Mouse (Mus musculus) hindbrain, embryonic 10.5 days (tissue): ENCODE measurements around the gene Rwdd1. TPM values are rescaled to one million over a fixed set of nuclear protein-coding genes. Genes with fewer than 3 reads are reported as not detected.
"Not testable (repeated sequence)": the region's sequence is repeated elsewhere in the genome, so short reads cannot be mapped to it uniquely, and the experiment has no call there.

ENCODE experiments used
- DNase-seq: peaks from one replicate; pipeline ENCODE4 v3.0.0-alpha.2; 2017; ENCODE audit warnings: low spot score
- H3K27ac ChIP-seq: fragments of 300-500 bp; sonication (generic); 2 replicates; pipeline ENCODE4 v1.5.1; 2016; ENCODE audit warnings: mild to moderate bottlenecking, moderate library complexity
- H3K27me3 ChIP-seq: fragments of 300-500 bp; sonication (generic); 2 replicates; pipeline ENCODE4 v1.6.1; 2016; ENCODE audit warnings: mild to moderate bottlenecking; ENCODE audit not compliant: poor library complexity, insufficient read depth, severe bottlenecking
- H3K36me3 ChIP-seq: fragments of 300-500 bp; sonication (generic); 2 replicates; pipeline ENCODE4 v1.6.1; 2016; ENCODE audit warnings: mild to moderate bottlenecking, moderate library complexity
- H3K4me1 ChIP-seq: fragments of 300-500 bp; sonication (generic); replicated peaks from 2 replicates; pipeline ENCODE4 v1.6.1; 2016; ENCODE audit warnings: mild to moderate bottlenecking
- H3K4me3 ChIP-seq: fragments of 300-500 bp; sonication (generic); 2 replicates; pipeline ENCODE4 v1.5.1; 2016; ENCODE audit warnings: mild to moderate bottlenecking, moderate library complexity
- H3K9me3 ChIP-seq: fragments of 300-500 bp; sonication (generic); 2 replicates; pipeline ENCODE4 v1.6.1; 2016; ENCODE audit warnings: mild to moderate bottlenecking, moderate library complexity
- whole genome bisulfite sequencing: fragments of 180-500 bp; shearing (Covaris S2); methylation state at CpG from one replicate; pipeline ENCODE4 v1.1.7; 2016; 5-methylcytosine and 5-hydroxymethylcytosine counted together
- polyA plus RNA-seq: library from polyadenylated mRNA; unstranded; fragments of >200 nt; fragmentation: Nextera tagmentation; extraction: Ambion mirVana; gene quantifications from 2 replicates; pipeline ENCODE4 v1.2.1, GENCODE M21; 2016

Rwdd1 gene
- polyA plus RNA-seq, 1 experiment from 2014 or later, result 126 TPM

GRCm38 (mm10) chr10:33996686-33997085 is 22.7 kb downstream of the Rwdd1 start:
- H3K4me1 ChIP-seq, H3K9me3 ChIP-seq, DNase-seq, H3K4me3 ChIP-seq, H3K27me3 ChIP-seq, H3K27ac ChIP-seq: not testable (repeated sequence)
- 90% methylated on average over 6 of the region's 8 CpGs for WGBS
- peaks cover 98% of the 10 kb centered on the region for H3K36me3 ChIP-seq

GRCm38 (mm10) chr10:33986771-33987170 is 32.7 kb downstream of the Rwdd1 start:
- no peak overlapping the region for H3K4me3 ChIP-seq
- no peak overlapping the region for H3K27ac ChIP-seq
- 24% methylated on average over 4 of the region's 4 CpGs for WGBS
- H3K27me3 ChIP-seq, result no peaks in the 10 kb centered on the region
- no peaks in the 10 kb centered on the region for H3K9me3 ChIP-seq
- H3K4me1 ChIP-seq, result no peaks in the 10 kb centered on the region
- peaks cover 12% of the 10 kb centered on the region for H3K36me3 ChIP-seq
- peak; percentile 55 for DNase-seq

GRCm38 (mm10) chr10:33974781-33975494 is 44.5 kb downstream of the Rwdd1 start:
- H3K4me3 ChIP-seq, result no peak overlapping the region
- H3K36me3 ChIP-seq, result peaks cover 5% of the 10 kb centered on the region; the same call in 1 of the 2 replicates
- H3K27me3 ChIP-seq, result no peaks in the 10 kb centered on the region
- H3K27ac ChIP-seq, result no peak overlapping the region
- 93% methylated on average over 7 of the region's 7 CpGs for WGBS
- H3K4me1 ChIP-seq, result no peaks in the 10 kb centered on the region
- DNase-seq, result no peak
- peaks cover 7% of the 10 kb centered on the region for H3K9me3 ChIP-seq

- WGBS, result 73% methylated on average over 3 of the region's 3 CpGs
- Histone ChIP-seq H3K27me3 (no peaks in the 10 kb centered on the region), H3K9me3 (no peaks in the 10 kb centered on the region), H3K36me3 (peaks cover 15% of the 10 kb centered on the region), H3K4me3 (no peak overlapping the region), H3K27ac (no peak overlapping the region), H3K4me1 (peaks cover 13% of the 10 kb centered on the region)
- DNase-seq, result no peak
Measured at GRCm38 (mm10) chr10:33952509-33952908, 66.9 kb downstream of the Rwdd1 start.

- Histone ChIP-seq H3K9me3 (no peaks in the 10 kb centered on the region), H3K4me1 (peaks cover 13% of the 10 kb centered on the region), H3K27me3 (no peaks in the 10 kb centered on the region), H3K4me3 (peak within 1 kb of the TSS; percentile 87), H3K36me3 (peaks cover 23% of the 10 kb centered on the region), H3K27ac (peak within 1 kb of the TSS; percentile 97)
- WGBS, result 5% methylated on average over 42 of the region's 42 CpGs
- peak; percentile 85 for DNase-seq
Measured at GRCm38 (mm10) chr10:33950803-33951583, 68.4 kb downstream of the Rwdd1 start, which contains the start of gene Zup1. Gene Zup1 (minus strand): TSS chr10:33951269.

Other genes with a start within 250 kb of the Rwdd1 start
- not detected in 2 replicates for gene Sult3a2, start 232.9 kb downstream of the Rwdd1 start, polyA plus RNA-seq
- gene Sult3a1, start 161.9 kb downstream of the Rwdd1 start, polyA plus RNA-seq, result not detected in 2 replicates
- 0.19 and 0.98 TPM in 2 replicates for gene Rsph4a, start 114.5 kb downstream of the Rwdd1 start, polyA plus RNA-seq
- gene Zup1, start 68.4 kb downstream of the Rwdd1 start, polyA plus RNA-seq, result 19.4 and 21.4 TPM in 2 replicates
- gene Trappc3l, start 18.0 kb upstream of the Rwdd1 start, polyA plus RNA-seq, result not detected in 2 replicates
- gene Calhm4, start 24.7 kb upstream of the Rwdd1 start, polyA plus RNA-seq, result not detected in 2 replicates
- gene Calhm5, start 76.9 kb upstream of the Rwdd1 start, polyA plus RNA-seq, result 0.08 and 0.10 TPM in 2 replicates
- 0.24 and 0.54 TPM in 2 replicates for gene Calhm6, start 108.4 kb upstream of the Rwdd1 start, polyA plus RNA-seq
- gene Dse, start 188.1 kb upstream of the Rwdd1 start, polyA plus RNA-seq, result 18.4 and 25.1 TPM in 2 replicates